Mouse (Mus musculus) embryo, embryonic 9.5 days (tissue): ENCODE data around the gene Zfp759.
"Not testable (repeated sequence)": the region's sequence is repeated elsewhere in the genome, so short reads cannot be mapped to it uniquely, and the experiment has no call there.

Source experiments
- DNase-seq: peaks from one replicate; pipeline ENCODE4 v3.0.0-alpha.2; 2017; ENCODE audit errors: extremely low spot score

The Zfp759 gene

DNA sequence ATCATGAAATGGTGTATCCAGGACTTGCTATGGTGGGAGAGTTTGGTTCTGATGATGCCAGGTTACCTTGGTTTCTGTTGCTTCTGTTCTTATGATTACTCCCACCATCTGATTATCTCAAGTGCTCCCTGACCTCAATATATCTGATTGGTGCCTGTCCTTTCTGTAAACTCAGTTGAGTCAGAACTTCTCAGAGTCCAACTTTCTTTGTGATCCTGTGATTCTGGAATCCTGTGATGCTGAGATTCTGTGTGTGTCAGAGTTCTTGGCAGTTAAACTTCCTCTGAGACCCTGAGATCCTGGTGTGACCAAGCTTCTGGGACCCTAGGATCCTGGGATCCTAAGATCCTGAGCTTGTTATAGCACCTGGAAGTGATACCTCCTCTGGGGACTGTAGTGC, at the start of gene Zfp759:
Zfp759 (plus strand) TSS at position 301 of the 400 bp plus-strand sequence.
- not testable (repeated sequence) for DNase-seq

DNA sequence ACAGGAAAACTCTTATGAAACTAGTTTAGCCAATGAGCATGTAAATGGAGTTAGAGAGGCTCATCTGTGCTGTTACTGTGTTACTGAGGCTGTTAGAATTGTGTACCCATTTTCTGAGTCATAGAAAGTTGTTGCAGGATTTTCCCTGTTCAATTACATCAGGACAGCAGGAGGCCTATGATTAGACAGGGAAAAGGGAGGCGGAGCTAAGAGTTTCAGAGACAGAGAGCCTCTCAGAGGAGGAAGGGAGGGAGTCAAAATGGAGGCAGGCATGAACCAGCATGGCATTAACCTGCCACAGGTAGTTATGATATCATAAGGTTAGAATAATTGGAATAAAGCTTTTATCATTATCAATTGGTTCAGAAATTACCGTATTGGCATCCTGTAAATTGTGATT, 48.7 kb upstream of the Zfp759 start:
- no peak for DNase-seq

DNA sequence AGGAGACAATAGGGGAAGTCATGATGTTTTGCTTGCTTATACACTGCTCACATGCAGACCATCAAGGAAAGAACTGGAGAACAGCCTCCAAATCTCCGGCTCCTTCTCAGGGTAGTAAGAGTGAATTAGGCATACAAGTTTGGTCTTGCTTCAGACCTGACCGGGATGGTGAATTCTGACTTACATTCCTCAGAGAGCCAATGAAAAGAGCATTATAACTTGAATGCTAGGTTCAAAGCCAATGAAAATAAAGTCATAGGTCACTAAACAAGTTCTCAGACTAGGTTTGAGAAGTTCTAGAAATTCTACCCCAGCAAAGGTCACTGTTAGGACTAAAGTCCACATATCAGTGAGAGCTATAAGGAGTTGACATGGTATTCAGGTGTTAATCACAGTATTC, 44.2 kb upstream of the Zfp759 start:
- no peak for DNase-seq

DNA sequence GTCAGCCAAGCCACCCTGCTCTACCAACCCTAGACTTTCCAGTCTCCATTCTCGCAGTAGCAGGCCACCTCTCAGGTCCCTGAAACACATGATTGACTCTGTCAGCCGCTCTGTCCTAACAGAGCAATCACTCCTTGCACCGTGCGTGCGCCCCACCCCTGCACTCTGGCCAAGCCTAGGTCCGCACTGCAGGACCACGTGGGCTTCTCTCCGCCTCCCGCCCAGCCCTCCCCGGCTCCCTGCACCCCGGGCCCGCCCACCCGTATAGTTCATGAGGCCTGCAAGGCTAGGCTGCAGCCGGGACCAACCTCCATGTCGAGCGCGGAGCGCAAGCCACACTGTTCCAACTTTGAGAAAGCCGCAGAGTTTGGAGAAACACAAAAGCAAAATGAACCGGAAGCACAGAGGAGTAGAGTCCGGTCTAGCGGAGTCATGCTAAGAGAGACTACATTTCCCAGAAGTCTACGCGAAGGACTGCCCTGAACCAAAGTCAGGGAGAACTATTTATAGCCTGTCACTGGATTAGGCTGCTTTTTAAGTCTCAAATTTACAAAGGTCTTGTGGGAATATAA, 40.2 kb upstream of the Zfp759 start:
- DNase-seq: peak; percentile 87

DNA sequence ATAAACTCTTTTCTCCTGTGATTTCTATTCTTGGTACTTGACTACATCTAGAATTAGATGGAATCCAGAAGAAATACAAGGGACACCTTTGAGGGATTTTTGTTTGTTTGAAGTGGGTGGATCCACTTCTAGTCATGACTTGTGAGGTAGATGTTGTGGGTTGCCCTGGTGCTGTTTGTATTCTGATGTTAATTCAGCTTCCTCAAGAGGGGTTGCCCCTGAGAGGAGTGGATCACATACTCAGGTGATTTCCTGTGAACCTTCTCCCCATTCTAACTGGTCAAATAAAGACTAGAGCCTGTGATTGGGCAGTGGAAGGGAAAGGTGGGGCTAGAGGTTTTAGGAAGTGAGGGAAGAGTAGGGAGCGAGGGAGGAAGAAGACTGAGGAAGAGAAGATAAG, 39.5 kb upstream of the Zfp759 start:
- no peak for DNase-seq

DNA sequence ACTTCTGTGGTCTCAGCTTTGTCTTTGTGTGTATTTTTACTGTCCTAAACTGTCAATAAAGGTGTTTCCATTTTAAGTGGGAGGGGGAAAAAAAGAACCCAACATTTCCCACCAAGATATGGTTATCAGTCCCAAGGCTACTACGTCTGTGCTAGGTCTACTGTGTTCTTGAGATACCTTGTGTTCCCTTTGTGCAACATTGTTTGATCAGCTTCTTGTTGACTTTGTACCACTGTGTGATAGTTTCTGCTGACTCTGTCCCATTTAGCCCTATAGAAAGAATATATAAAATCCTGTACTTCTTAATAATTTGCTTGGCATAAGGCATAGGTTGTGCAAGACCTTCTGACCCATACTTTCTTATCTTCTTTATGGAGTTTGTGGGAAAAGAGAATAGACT, 31.3 kb upstream of the Zfp759 start:
- no peak for DNase-seq

DNA sequence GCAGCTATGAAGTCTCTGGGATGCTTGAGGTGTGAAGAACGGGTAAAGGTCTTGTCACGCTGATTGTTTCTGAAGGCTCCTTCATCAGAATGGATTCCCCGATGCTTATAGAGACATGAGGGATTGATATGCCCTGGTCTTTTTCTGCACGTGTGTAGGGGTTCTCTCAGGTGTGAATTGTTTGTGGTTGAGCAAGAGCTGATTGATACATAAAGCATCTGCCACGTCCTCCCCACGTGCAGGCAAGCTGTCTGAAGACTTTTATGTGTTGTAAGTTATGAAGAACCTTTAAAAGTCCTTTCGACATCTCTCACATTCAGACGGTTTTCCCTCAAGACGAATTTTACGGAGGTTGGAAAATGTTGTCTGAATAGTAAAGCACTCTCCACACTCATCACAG, 23.6 kb upstream of the Zfp759 start, which contains the start of gene Zfp708:
Zfp708 (minus strand) TSS at position 101 of the 400 bp plus-strand sequence.
- DNase-seq: no peak

DNA sequence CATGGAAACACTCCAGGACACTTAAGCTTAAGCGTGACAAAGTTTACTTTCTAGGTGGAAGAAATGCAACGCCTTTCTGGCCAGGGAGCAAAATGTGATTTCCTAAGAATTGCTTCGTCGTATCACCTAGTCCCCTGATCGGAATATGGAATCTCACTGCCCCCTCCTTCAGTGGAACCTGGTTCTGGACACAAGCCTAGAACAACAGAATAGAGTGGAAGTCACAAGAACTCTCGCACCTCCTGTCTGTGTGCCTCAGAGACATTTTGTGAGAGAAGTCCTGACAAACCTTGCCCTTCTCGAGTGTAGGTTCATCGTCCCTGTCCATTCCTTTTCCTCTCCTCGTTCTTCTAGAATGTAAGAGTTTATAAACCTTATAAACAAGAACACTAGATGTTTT, 13.8 kb upstream of the Zfp759 start:
- no peak for DNase-seq

DNA sequence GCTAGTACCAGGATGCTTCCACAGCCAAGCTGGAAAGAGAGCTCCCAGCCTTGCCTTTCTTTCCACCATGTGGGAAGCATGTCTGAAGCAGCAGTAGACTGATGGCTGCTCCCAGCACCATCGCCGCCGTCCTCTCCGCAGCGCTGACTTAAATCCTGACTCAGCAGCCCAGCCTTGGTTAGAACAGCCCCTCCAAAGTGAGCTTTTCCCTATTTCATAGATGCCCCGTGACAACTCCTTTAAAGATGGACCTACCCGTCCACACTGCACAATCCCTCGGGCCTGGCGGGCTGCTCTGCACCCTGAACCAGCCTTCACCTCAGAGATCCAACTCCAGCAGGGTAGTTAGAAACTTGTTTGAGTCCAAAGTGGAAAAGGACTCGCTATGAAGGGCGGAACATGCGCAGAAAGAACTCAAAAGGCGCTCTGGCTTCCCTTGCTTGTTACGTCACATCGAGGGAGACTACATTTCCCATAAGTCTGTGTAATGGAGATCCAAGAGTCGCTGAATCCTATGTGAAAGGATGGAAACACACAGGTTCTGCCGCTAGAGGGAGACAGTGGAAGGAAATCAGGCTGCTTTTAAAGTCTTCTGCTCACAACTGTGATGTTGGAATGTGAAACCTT, 13.2 kb upstream of the Zfp759 start, which contains the start of gene Gm28557:
Gm28557 (minus strand) TSS at position 411 of the 627 bp plus-strand sequence.
- DNase-seq: peak; percentile 91

DNA sequence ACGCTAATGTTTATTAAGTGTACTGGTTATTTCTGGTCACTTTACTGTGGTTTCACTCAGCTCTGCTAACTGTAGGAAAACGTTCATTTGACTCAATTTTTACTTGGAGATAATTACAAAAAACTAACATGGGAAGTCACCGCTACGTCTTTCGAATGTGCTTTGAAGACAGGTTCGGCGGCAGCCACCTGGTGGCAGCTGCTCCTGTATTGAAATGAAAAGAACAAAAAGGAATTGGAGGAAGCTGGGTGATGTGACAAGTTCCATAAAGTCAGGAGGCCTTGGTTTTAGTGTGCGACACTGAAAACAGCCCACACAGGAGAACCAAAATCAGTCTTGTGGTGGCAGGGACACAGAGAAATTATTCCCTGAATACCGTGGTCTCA, 12.6 kb upstream of the Zfp759 start:
- no peak for DNase-seq

DNA sequence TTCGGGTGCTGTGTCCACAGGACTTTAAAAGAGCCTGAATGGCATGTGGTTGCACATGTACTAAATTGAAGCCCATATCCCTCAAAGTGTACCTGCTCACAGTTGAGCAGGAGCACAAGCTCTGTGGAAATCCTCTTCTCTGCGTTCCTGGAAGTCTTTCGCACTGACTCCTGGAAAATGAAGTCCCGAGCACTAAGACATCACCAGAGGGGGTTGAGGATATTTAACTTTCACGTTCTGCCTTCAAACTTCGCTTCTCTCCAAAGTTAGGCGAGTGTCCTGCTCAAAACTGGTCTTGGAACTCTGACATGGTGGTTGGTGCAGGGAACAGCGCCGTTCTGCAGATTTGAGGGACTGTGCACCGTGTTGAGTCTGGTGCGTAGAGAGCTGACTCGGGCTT, 9.4 kb upstream of the Zfp759 start:
- no peak for DNase-seq

DNA sequence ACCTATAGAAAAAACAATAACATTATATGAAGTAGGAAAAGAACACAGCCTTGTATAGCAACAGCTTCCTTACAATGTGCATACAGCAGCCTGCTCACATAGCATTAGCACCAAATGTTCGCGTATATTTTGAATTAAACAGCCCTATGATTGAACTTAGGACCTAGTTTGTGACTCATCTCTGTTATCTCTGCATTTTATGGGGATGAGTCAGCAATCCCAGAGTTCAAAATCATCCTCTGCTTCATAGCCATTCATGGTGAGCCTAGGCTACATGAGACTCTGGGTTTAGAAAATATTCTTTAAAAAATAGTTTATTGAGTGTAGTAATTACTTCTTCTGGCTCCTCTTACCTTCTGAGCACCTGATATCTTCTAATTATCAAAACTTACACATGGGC, 8.2 kb upstream of the Zfp759 start:
- DNase-seq: no peak

DNA sequence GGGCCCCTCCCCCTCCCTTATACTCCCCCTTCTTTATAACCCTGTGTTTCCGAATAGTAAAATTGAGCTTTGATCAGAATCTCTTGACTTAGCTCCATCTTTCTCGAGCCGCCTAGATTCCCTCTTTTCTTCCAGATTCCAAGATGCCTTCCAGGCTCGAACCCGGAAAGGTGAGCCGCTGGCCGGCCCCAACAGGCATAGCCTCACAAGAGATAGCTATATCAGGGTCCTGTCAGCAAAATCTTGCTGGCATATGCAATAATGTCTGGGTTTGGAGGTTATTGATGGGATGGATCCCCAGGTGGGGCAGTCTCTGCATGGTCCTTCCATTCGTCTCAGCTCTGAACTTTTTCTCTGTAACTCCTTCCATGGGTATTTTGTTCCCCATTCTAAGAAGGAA, 5.3 kb upstream of the Zfp759 start, which contains the start of gene Rslcan18:
Rslcan18 (minus strand) TSS at position 101 of the 400 bp plus-strand sequence.
- not testable (repeated sequence) for DNase-seq

DNA sequence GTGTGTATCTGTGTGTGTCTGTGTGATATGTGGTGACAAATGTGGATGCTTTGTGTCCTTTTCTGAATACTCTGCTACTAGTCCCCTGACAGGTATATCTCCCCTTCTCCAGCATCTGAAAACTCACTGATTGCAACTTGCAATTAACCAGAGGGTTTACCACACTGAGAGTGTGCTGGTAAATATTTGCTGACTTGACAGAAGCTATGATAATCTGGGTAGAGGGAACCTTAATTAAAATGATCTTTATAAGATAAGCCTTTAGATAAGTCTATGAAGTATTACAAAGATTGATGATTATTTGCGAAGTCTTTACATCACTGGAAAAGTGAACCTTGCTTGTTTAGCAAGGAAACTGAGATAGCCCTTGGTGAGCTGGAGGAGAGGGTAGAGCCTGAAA, 3.0 kb downstream of the Zfp759 start:
- no peak for DNase-seq

DNA sequence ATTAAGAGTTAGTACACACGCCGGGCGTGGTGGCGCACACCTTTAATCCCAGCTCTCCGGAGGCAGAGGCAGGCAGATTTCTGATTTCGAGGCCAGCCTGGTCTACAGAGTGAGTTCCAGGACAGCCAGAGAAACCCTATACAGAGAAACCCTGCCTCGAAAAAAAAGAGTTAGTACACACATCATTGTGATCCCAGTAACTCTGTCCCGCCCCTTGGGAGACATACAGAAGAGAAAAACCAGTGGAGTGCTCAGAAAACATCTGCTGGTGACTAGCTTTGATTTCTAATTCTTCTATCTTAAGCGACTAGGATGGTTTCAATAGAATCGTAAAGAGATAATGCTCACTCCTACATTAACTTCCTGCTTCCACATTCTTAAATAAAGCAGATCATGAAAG, 6.0 kb downstream of the Zfp759 start:
- DNase-seq: not testable (repeated sequence)

DNA sequence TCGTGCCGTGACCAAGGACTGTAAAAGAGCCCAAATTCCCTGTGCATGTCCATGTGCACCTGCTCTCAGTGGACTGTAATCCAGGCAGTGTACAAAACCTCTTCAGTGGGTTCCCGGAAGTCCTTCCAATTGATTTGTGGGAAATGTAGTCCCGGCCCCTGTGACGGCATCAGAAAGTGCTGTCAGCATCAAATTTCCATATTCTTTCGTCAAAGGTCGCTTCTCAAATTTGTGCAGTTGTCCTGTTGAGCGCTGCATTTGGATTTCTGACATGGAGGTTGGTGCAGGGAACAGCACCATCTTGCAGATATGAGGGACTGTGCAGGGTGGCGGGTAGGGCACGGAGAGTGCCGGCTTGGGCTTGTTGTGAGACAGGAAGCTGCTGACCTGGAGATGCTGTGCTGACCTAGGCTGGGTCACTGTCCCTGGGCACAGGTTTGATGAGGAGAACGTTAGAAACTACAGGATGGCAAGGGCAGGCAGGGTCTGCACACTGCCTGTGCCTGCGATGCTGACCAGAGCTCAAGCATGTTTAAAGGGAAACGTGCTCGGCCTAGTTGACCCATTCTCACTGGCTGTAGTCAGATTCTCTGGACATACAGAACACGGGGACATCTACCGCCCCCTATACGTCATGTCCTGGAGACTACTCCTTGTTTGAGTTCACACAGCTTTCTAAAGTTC, 6.7 kb downstream of the Zfp759 start:
- DNase-seq: peak; percentile 84

DNA sequence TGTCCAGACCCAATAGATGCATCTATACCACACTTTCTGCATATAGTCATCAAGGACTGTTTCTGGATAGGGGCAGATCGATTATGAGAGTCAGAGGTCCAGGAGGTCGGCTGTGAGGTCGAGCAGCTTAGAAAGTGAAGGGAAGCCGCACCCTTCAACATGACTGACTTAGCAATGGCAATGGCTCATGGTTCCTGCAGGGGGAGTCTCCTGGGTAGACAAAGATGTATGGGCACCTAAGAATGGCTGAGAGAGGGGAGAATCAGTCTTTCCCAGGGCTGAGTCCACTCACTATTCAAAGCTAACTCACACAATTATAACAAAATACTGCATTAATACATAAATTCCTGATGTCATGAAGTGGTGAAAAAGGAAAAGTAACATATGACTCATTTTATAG, 44.7 kb downstream of the Zfp759 start:
- not testable (repeated sequence) for DNase-seq

DNA sequence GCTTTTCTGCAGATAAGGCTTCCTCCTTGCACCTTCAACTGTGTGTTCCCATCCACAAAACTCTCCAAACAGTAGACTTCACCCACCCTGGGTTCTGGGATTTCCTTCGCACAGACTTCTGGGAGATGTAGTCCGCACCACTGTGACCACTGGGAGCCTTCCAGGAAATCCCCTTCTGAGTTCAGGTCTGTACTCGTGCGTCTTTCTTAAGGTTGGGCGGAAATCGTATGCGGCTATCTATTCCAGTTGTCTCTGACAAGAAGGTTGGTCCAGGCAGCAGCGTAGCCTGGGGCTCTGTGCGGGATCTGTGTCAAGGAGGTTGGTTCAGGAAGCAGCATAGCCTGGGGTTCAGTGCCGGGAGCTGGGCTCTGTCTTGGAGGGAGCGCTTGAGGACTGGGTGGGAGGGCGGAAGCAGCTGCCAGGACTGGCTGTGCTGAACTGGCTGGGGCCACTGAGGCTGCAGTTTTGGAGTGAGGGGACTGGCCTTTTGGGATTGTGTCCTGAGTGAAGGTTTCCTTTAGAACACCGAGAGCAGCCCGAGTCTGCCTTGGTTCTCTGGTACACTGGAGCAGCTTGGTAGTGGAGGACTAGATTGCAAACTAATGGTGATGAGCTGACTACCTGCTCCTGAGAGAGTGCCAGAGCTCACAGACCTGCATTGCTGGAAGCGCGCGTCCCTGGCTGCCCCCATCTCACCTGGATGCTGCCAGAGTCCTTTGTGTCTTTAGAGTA, 51.7 kb downstream of the Zfp759 start, which contains the start of gene Rsl1:
Rsl1 (plus strand) TSS at position 192 of the 732 bp plus-strand sequence.
- peak; percentile 69 for DNase-seq

DNA sequence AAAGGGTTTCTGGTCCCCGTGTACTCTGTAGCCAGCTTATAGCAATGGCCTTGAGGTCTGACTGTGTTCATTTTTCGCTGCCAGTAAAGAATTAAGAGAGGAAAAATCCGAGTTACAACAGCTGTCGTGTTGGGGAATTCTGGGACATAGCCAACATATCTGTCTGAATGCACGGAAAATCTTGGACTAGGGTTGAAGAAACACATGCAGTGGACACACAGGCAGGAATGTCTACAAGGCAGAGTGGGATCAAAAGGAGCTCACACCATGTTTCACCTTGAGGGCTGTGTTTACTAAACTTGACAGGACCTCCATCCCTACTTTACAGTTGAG, 52.2 kb downstream of the Zfp759 start:
- DNase-seq: no peak
